Mouse (Mus musculus): Measurements from ENCODE around the gene Ints3. TPM values are rescaled to one million over a fixed set of nuclear protein-coding genes. Genes with fewer than 3 reads are reported as not detected.

Ints3 gene
- polyA plus RNA-seq (2012; rRNA removed), result 28.7 and 32.2 TPM in 2 replicates

DNA sequence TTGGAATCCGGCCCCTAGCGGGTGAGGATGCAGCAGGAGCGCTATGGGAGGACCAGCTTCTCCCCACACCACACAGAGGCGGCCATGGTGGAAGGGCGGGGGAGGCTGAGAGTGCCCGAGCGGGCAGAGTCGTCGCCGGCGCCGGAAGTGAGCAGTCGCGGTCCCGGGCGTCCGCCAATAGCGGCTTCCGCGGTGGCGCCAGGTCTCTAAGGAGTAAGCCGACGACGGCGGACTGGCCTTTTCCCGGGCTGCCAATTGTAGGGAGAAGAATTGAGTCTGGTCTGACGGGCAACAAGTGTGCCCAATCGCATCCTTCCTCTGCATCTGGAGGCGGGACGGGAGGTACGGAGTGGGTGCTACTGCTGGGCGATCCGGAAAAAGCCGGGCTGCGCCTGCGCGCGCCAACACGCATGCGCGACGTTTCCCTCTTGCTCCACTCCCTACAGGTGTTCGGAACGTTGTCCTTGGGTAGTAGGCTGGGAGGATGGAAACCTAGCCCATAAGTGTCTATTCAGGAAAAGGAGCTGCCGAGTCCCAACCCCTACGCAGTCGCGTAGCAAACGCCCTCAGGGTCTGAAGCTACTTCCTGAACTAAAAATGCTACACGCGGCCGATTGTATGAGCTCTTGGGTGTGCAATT lies at the start of gene Ints3:
Ints3 (minus strand) TSS at position 242 of the 640 bp plus-strand sequence.
- WGBS, result under 1% methylated on average over 52 of the region's 52 CpGs
- DNase-seq (ENCODE audit: low read depth, low spot score), result peak; percentile 99

- DNase-seq (ENCODE audit: low read depth, low spot score), result peak; percentile 94
- WGBS, result under 1% methylated on average over 45 of the region's 45 CpGs
Observed at GRCm38 (mm10) chr3:90475831-90476611, 42.6 kb upstream of the Ints3 start, which contains the start of gene Ilf2. Gene Ilf2, plus strand, starts transcription at chr3:90476126.

- DNase-seq (ENCODE audit: low read depth, low spot score), result no peak
- WGBS, result 23% methylated on average over 16 of the region's 16 CpGs
Observed at GRCm38 (mm10) chr3:90475151-90475830, 41.9 kb upstream of the Ints3 start.

- no peak for DNase-seq (ENCODE audit: low read depth, low spot score)
- WGBS, result 9% methylated on average over 3 of the region's 3 CpGs
Observed at GRCm38 (mm10) chr3:90472213-90472612, 38.8 kb upstream of the Ints3 start.

DNA sequence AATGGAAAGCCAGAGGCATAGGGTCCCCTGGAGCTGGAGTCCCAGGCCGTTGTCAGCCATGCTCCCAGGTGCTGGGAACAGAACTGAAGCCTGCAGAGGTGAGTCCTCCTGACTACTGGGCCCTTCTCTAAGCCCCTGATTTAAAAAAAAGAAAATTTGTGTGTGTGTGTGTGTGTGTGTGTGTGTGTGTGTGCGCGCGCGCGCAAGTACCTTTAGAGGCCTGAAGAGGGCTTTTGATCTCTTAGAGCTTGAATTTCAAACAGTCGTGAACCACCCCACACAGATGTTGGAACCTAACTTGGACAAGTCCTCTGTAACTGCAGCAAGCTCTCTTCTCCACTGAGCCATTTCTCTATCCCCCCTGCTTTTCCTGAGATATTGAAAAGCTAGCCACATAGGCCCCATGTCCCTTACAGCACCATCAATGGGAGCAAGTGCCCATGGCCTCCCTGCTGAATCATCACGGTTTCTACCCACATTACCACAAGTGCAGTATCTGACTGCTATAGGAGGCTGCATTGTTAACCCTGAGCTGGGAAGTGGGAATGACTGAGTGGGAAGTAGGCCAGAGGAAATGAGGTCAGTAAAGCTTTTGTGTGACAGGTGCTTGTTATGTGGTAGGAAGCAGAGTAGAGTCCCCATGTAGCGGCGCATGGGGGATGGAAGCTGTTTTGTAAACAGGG lies 34.3 kb upstream of the Ints3 start:
- DNase-seq (ENCODE audit: low read depth, low spot score), result no peak
- WGBS, result 95% methylated on average over 10 of the region's 10 CpGs

GRCm38 (mm10) chr3:90466311-90466766 lies 32.9 kb upstream of the Ints3 start:
- 0% methylated on average over 15 of the region's 15 CpGs for WGBS
- no peak for DNase-seq (ENCODE audit: low read depth, low spot score)

DNA sequence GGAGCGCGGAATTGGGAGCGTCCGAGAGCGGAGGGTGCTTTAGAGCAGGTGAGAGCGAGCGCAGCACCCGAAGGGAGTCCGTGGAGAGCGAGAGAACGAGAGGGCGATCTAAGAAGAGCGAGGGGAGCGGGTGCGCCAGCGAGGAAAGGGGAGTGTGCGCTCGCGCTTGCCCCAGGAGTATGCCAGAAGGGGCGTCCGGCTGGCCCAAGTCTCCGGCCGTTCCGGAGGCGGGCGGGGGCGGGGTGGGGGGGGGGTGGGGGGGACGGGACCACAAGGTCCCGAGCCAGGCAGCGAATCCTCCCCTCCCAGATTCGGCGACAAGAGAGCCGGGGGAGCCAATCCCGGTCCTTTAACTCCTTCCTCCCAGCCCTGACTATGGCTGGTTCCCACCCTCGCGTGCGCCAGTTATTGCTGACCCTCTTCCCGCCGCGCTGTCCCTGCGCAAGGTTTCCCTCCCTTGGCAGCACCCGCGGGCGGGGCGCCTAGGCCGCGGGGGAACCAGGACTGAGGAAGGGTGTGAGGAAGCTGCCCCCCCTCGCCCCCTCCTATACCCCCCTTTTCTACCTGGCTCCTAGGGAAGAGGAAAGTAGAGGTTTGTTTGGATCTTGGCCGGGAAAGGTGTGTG lies 32.4 kb upstream of the Ints3 start, which contains the start of gene Npr1:
Npr1 (minus strand) TSS at position 181 of the 625 bp plus-strand sequence.
- WGBS, result 2% methylated on average over 43 of the region's 49 CpGs
- no peak for DNase-seq (ENCODE audit: low read depth, low spot score)

DNA sequence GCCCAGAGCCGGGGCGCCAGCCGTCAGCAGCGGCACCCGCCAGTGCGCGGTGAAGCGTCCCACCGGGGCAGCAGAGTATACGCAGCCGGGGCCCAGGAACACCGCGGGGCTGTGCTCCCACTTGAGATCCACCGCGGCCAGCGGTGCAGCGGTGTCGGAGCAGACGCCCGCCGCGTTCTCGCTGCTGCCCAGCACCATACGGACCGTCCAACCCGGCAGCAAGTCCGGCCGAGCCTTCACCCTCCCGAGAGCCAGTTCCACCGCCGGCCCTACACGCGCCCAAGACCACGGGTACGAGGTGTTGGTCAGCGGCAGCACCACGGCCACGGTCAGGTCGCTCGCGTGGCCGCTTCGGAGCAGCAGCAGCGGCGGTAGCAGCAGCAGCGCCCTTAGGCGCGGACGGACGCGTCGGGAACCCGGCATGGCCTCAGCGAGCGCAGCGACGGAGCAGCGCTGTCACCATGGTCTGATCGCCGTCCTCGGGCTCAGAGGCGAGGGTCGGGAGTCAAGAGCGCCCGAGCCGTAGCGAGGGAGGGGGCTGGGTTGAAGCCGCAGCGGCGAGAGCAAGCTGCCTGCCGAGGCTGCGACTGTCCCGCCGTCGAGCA lies 31.8 kb upstream of the Ints3 start:
- WGBS, result 1% methylated on average over 75 of the region's 75 CpGs
- DNase-seq (ENCODE audit: low read depth, low spot score), result no peak

DNA sequence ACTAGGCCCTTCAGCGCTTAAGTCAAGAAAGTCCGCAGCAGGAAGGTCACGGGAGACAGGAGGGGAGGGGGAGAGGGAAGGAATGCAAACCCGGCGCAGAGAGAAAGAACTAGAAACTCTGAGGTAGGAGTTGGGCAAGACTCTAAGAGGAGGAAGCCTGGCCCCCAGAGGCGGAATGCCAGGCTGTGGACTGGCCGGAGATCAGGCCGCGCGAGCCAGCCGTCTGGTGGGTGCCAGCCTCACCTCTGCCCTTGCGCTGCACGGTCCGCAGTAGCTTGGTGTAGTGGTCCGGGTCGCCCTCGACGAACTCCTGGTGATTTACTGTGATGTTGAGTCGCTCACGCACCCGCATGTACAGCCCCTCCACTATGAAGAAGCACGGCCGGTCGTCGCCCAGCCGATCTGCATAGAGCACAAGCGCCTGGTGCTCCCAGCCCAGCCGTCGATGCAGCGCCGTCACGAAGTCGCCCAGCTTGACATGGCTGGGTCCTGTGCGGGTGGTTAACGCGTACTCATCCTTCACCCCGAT lies 31.2 kb upstream of the Ints3 start:
- WGBS, result 41% methylated on average over 37 of the region's 37 CpGs
- no peak for DNase-seq (ENCODE audit: low read depth, low spot score)

- DNase-seq (ENCODE audit: low read depth, low spot score), result no peak
- 49% methylated on average over 7 of the region's 7 CpGs for WGBS
Observed at GRCm38 (mm10) chr3:90462579-90462978, 29.2 kb upstream of the Ints3 start.

- no peak for DNase-seq (ENCODE audit: low read depth, low spot score)
- WGBS, result 77% methylated on average over 3 of the region's 3 CpGs
Observed at GRCm38 (mm10) chr3:90461935-90462334, 28.5 kb upstream of the Ints3 start.

DNA sequence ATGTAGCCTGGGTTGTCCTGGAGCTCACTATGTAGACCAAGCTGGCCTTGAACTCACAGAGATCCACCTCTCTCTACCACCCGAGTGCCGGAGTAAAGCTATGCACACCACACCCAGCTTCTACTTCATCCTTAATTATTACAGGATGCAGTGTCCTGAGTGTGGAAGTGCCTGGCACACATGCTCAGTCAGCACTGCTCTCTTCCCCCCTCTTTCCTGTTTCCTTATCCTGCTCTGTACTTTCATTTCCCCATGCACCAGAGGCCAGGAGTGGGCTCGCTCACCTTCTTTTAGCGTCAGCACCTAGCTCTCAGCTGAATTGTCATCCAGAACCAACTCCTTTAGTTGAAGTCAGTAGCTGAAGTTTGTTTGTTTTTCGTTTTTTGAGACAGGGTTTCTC lies 26.9 kb upstream of the Ints3 start:
- no peak for DNase-seq (ENCODE audit: low read depth, low spot score)
- WGBS, result 58% methylated on average over 5 of the region's 5 CpGs

GRCm38 (mm10) chr3:90459727-90460126 lies 26.3 kb upstream of the Ints3 start:
- WGBS, result 84% methylated on average over 9 of the region's 9 CpGs
- no peak for DNase-seq (ENCODE audit: low read depth, low spot score)

GRCm38 (mm10) chr3:90454931-90455330 lies 21.5 kb upstream of the Ints3 start:
- no peak for DNase-seq (ENCODE audit: low read depth, low spot score)
- WGBS, result 92% methylated on average over 14 of the region's 14 CpGs

DNA sequence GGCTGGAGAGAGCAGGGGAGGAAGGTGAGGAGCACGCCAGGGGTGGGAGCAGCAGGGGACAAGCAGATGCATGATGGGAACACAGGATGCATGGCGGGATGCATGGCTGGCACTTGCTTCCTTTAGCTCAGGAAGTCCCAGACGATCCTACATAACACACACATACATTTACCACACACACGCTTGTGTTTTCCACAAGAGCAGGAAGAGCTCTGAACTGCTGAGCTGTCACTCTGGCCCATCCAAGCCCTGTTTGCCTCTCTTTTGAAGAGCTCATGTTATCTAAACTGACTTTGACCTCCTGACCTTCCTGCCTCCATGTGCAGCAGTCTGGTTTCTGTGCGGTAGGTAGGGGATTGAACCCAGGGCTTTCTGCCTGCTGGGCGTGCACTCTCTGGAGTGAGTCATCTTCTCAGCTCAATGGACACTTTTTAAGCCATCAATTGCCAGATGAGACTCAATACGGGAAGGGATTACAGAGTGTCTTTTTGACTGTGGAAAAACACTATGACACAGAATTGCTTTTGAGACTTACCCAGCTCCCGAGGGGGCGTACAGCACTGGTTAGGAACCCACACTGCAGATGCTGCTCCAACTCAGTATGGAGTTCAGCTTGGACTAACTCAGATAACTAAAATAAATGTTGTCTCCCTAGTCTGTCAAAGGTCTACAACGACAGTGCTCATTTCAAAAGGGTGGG lies 18.1 kb upstream of the Ints3 start:
- WGBS, result 56% methylated on average over 10 of the region's 10 CpGs
- DNase-seq (ENCODE audit: low read depth, low spot score), result no peak

DNA sequence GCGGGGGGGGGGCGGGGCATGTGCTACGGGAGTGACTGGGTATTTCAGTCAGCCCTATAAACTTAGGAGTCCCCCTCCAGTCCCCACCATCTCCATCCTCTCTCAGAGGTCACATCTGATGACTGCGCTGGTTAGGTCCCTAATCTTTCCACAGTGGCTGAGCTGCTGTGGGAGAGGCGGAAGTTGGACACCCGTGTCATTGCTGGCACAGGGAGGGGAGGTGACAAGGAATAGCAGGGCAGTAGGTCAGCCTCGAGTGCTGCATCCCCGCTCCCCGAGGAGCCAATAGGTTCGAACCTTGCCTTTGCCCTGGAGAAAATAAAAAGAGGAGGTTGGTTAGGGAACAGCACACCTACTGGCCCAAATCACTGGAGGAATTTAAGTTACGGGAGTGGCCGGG lies 17.5 kb upstream of the Ints3 start:
- DNase-seq (ENCODE audit: low read depth, low spot score), result no peak
- WGBS, result 23% methylated on average over 12 of the region's 12 CpGs

DNA sequence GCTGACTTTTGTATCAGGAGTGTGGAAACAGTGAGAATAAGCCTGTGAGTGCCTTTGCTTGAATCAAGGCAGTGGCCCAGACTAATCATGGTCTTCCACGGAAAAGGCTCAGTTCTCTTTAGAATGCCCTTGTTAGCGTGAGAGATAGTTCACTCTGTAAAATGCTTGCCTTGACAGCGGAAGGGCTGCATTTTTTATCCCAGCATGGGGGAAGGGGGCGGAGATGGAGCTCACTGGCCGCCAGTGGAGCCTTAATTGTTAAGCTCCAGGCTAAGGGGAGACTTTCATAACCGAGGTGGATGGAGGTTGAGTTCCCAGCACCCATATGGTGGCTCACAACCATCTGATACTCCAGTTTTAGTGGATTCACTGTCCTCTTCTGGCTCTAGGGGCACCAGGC lies 15.2 kb upstream of the Ints3 start:
- 85% methylated on average over 6 of the region's 6 CpGs for WGBS

GRCm38 (mm10) chr3:90447123-90447494 lies 13.7 kb upstream of the Ints3 start:
- 79% methylated on average over 7 of the region's 7 CpGs for WGBS

More for the DNA sequence above, 15.2 kb upstream of the Ints3 start:
- DNase-seq (ENCODE audit: low read depth, low spot score), result no peak

More at GRCm38 (mm10) chr3:90447123-90447494, 13.7 kb upstream of the Ints3 start:
- DNase-seq (ENCODE audit: low read depth, low spot score), result no peak

Measured in large intestine, adult 2 months (tissue).